Mouse (Mus musculus) heart, embryonic 11.5 days (tissue): Measurements from ENCODE around the gene Polr3e. TPM values are rescaled to one million over a fixed set of nuclear protein-coding genes. Genes with fewer than 3 reads are reported as not detected.
"Not testable (repeated sequence)": the region's sequence is repeated elsewhere in the genome, so short reads cannot be mapped to it uniquely, and the experiment has no call there.

ENCODE experiments used
- ATAC-seq: fragments of 200-750 bp; cut with Nextera tagmentation; replicated peaks from 2 replicates; pipeline ENCODE4 v1.8.0; 2017; ENCODE audit warnings: moderate library complexity; ENCODE audit not compliant: insufficient number of reproducible peaks, low FRiP score, low TSS enrichment
- H3K27ac ChIP-seq: fragments of 300-500 bp; sonication (generic); 2 replicates; pipeline ENCODE4 v1.5.1; 2014; ENCODE audit warnings: mild to moderate bottlenecking, low read depth, low read length
- H3K27me3 ChIP-seq: fragments of 300-500 bp; sonication (generic); 2 replicates; pipeline ENCODE4 v1.6.1; 2014; ENCODE audit warnings: mild to moderate bottlenecking, low read length, mixed read lengths; ENCODE audit not compliant: control insufficient read depth, insufficient read depth
- H3K36me3 ChIP-seq: fragments of 300-500 bp; sonication (generic); 2 replicates; pipeline ENCODE4 v1.6.1; 2014; ENCODE audit warnings: mild to moderate bottlenecking, low read length, moderate library complexity, mixed read lengths; ENCODE audit not compliant: control insufficient read depth, insufficient read depth
- H3K4me1 ChIP-seq: fragments of 300-500 bp; sonication (generic); 2 replicates; pipeline ENCODE4 v1.6.1; 2014; ENCODE audit warnings: low read length; ENCODE audit not compliant: control insufficient read depth, insufficient read depth
- H3K4me2 ChIP-seq: fragments of 300-500 bp; sonication (generic); 2 replicates; pipeline ENCODE4 v1.6.1; 2014; ENCODE audit warnings: mild to moderate bottlenecking, moderate library complexity
- H3K4me3 ChIP-seq: fragments of 300-500 bp; sonication (generic); 2 replicates; pipeline ENCODE4 v1.5.1; 2014; ENCODE audit warnings: low read depth, low read length
- H3K9ac ChIP-seq: fragments of 300-500 bp; sonication (generic); 2 replicates; pipeline ENCODE4 v1.6.1; 2014; ENCODE audit warnings: mild to moderate bottlenecking, low read depth, low read length, moderate library complexity
- H3K9me3 ChIP-seq: fragments of 300-500 bp; sonication (generic); replicated peaks from 2 replicates; pipeline ENCODE4 v1.6.1; 2016; ENCODE audit warnings: low read length; ENCODE audit not compliant: control insufficient read depth
- WGBS: fragments of 180-500 bp; shearing (Covaris S2); extraction: QIAGEN DNeasy Blood & Tissue Kit; methylation state at CpG from one replicate; pipeline ENCODE4 v1.1.7; 2014; ENCODE audit not compliant: insufficient replicate concordance; 5-methylcytosine and 5-hydroxymethylcytosine counted together
- polyA plus RNA-seq: library from polyadenylated mRNA; unstranded; fragments of >200 nt; fragmentation: Nextera tagmentation; extraction: Ambion mirVana; gene quantifications from 2 replicates; pipeline ENCODE4 v1.2.1, GENCODE M21; 2014

The Polr3e gene
- polyA plus RNA-seq, 1 experiment from 2014 or later: 15.6 TPM

DNA sequence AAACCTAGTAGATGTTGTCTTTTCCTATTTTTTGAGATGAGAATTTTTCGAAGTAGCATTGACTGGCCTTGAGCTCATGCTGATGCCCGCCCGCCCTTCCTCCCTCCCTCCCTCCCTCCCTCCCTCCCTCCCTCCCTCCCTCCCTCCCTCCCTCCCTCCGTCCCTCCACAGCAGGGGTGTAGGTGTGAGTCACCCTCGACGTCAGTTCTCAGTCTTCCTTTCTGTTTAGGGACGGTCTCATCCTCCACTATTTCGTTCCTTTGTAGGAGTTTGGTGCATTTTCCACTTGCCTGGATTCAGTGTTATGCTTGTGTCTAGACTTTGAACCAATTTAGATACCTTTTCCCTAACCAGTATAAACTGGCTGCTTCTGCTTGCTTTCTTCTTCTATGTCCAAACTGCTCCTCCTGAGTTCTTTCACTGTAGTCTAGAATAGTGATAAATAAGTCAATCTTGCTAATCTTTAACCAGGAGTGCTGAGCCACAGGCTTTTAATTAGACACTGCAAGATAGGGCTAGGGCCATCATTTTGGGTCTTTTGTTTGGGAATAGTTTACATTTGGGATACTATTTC, 26.5 kb downstream of the Polr3e start:
- WGBS: 73% methylated on average over 7 of the region's 8 CpGs
- H3K9ac ChIP-seq: no peak overlapping the region
- no peak overlapping the region for H3K27ac ChIP-seq
- no peak for ATAC-seq
- no peaks in the 10 kb centered on the region for H3K9me3 ChIP-seq
- no peak overlapping the region for H3K4me3 ChIP-seq
- H3K36me3 ChIP-seq: peaks cover 9% of the 10 kb centered on the region; the same call in 1 of the 2 replicates
- no peaks in the 10 kb centered on the region for H3K4me1 ChIP-seq
- H3K4me2 ChIP-seq: no peak overlapping the region
- H3K27me3 ChIP-seq: no peaks in the 10 kb centered on the region

GRCm38 (mm10) chr7:120953591-120953990, 36.0 kb downstream of the Polr3e start:
- not testable (repeated sequence) for H3K4me3 ChIP-seq, H3K4me1 ChIP-seq, H3K9ac ChIP-seq, H3K27me3 ChIP-seq, H3K36me3 ChIP-seq, H3K9me3 ChIP-seq, H3K27ac ChIP-seq, ATAC-seq, H3K4me2 ChIP-seq
- 87% methylated on average over 7 of the region's 7 CpGs for WGBS

- ATAC-seq: no peak
- Histone ChIP-seq H3K9ac (no peak overlapping the region), H3K4me3 (no peak overlapping the region), H3K27me3 (no peaks in the 10 kb centered on the region), H3K4me1 (no peaks in the 10 kb centered on the region), H3K36me3 (peaks cover 11% of the 10 kb centered on the region), H3K4me2 (no peak overlapping the region), H3K27ac (no peak overlapping the region), H3K9me3 (no peaks in the 10 kb centered on the region)
- 82% methylated on average over 2 of the region's 2 CpGs for WGBS
Observed at GRCm38 (mm10) chr7:120960116-120960515, 42.6 kb downstream of the Polr3e start.

- no peaks in the 10 kb centered on the region for H3K4me1 ChIP-seq
- H3K9me3 ChIP-seq: no peaks in the 10 kb centered on the region
- H3K4me2 ChIP-seq: no peak overlapping the region
- no peak overlapping the region for H3K4me3 ChIP-seq
- H3K9ac ChIP-seq: no peak overlapping the region
- no peaks in the 10 kb centered on the region for H3K27me3 ChIP-seq
- WGBS: 91% methylated on average over 6 of the region's 6 CpGs
- no peak overlapping the region for H3K27ac ChIP-seq
- no peak for ATAC-seq
- peaks cover 11% of the 10 kb centered on the region for H3K36me3 ChIP-seq
Observed at GRCm38 (mm10) chr7:120960601-120961000, 43.1 kb downstream of the Polr3e start.

- Histone ChIP-seq H3K4me2 (no peak overlapping the region), H3K36me3 (peaks cover 8% of the 10 kb centered on the region), H3K27me3 (no peaks in the 10 kb centered on the region), H3K9ac (no peak overlapping the region), H3K27ac (no peak overlapping the region), H3K4me3 (no peak overlapping the region), H3K9me3 (no peaks in the 10 kb centered on the region), H3K4me1 (no peaks in the 10 kb centered on the region)
- 61% methylated on average over 3 of the region's 3 CpGs for WGBS
- ATAC-seq: no peak
Observed at GRCm38 (mm10) chr7:120961893-120962292, 44.3 kb downstream of the Polr3e start.

DNA sequence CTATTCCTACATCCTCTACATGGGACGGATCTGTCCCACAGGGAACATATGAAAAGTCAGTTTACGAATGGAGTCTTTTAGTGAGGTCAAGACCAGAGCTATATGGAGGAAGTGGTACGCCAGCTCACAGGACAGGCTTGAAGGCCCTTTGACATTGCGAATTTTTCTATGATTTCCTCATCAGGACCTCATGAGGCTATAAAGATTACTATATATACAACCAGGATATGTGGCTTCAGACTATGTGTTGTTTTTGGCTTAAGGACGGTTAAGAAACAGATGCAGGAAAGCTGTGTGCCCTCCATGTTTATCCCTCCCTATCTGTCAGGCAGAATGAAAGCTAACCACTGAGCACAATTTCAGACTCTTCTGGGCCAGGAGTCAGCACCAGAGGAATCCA, 45.6 kb downstream of the Polr3e start:
- no peaks in the 10 kb centered on the region for H3K9me3 ChIP-seq
- H3K36me3 ChIP-seq: peaks cover 8% of the 10 kb centered on the region
- no peaks in the 10 kb centered on the region for H3K4me1 ChIP-seq
- WGBS: 85% methylated on average over 5 of the region's 5 CpGs
- no peak overlapping the region for H3K4me3 ChIP-seq
- ATAC-seq: no peak
- no peak overlapping the region for H3K4me2 ChIP-seq
- no peak overlapping the region for H3K27ac ChIP-seq
- H3K27me3 ChIP-seq: no peaks in the 10 kb centered on the region
- H3K9ac ChIP-seq: no peak overlapping the region

- Histone ChIP-seq H3K27ac (no peak overlapping the region), H3K9ac (no peak overlapping the region), H3K4me3 (no peak overlapping the region), H3K4me2 (peak overlapping the region; percentile 40; the same call in 1 of the 2 replicates), H3K36me3 (no peaks in the 10 kb centered on the region), H3K27me3 (no peaks in the 10 kb centered on the region), H3K4me1 (peaks cover 13% of the 10 kb centered on the region), H3K9me3 (no peaks in the 10 kb centered on the region)
- peak; percentile 81 for ATAC-seq
- WGBS: 67% methylated on average over 7 of the region's 7 CpGs
Observed at GRCm38 (mm10) chr7:120969221-120969620, 51.7 kb downstream of the Polr3e start.

DNA sequence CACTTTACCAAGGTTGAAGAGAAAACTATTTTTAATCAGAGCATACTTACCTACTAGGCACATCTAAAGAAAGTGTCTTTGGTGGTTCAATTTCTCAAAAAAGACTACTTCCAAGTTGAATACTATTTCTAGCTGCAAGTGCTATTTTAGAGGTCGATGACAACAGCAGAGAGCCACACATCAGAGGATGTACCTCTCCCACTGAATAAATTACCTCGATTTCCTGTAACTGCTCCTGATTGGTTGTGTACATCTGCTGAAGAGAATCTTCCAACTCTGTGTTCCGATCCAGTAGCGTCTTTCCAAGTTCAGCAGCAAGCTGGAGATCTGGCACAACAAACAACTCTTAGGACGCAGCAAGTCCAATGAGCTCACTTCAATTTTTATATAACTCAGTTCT, 52.6 kb downstream of the Polr3e start:
- Histone ChIP-seq H3K27ac (no peak overlapping the region), H3K4me3 (no peak overlapping the region), H3K27me3 (no peaks in the 10 kb centered on the region), H3K4me1 (peaks cover 17% of the 10 kb centered on the region), H3K9me3 (no peaks in the 10 kb centered on the region), H3K4me2 (no peak overlapping the region), H3K36me3 (no peaks in the 10 kb centered on the region), H3K9ac (no peak overlapping the region)
- 79% methylated on average over 5 of the region's 5 CpGs for WGBS
- no peak for ATAC-seq

- H3K27me3 ChIP-seq, ATAC-seq, H3K4me2 ChIP-seq, H3K27ac ChIP-seq, H3K4me3 ChIP-seq, H3K36me3 ChIP-seq, H3K9ac ChIP-seq, H3K9me3 ChIP-seq: not testable (repeated sequence)
- WGBS: 75% methylated on average over 2 of the region's 2 CpGs
- peaks cover 22% of the 10 kb centered on the region for H3K4me1 ChIP-seq
Observed at GRCm38 (mm10) chr7:120972471-120972870, 54.9 kb downstream of the Polr3e start.
